Mouse (Mus musculus): Measurements from ENCODE around the gene Eif4ebp2. TPM values are rescaled to one million over a fixed set of nuclear protein-coding genes. Genes with fewer than 3 reads are reported as not detected.
"Not testable (repeated sequence)": the region's sequence is repeated elsewhere in the genome, so short reads cannot be mapped to it uniquely, and the experiment has no call there.

The Eif4ebp2 gene
- total RNA-seq, 2 experiments from 2014 or later: 100 to 110 TPM

DNA sequence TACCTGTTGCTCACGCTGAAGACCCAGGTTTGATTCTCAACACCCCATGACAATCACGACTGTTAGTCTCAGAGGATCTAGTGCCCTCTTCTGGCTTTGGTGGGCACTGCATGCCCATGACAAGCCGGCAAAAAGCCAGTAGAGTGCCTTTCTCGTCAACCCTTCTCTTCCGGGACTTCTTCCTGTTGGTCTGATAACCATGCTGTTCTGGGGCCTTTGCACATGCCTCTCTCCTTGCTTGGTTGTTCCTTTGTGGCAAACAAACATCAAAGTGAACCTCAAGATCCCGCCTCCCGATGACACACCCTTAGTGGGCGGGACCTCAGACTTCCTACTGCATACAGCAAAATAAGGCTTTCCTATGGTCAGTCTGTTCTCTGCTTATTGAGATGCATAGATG is 13.8 kb upstream of the Eif4ebp2 start:
- DNase-seq: no peak

DNA sequence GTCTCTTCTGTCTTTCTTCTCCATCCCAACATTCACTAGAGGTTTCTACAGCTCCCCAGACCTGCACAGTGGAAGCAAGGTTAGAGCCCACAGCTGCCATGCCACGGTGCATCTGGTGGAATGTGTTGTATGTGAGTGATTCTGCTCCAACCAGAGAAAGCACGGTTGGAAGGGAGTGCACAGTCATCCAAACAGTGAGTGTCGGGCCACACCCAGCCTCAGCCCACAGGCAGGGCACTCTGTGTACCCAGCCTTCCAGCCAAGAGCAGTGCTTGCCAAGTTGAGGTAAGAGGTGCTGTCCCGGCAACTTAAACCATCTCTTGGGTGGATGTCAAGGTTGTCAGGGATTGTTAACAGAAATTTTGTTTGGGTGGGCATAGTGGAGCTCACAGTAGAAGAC is 12.5 kb upstream of the Eif4ebp2 start:
- peak in 1 of 2 experiments; percentile 50 for DNase-seq

DNA sequence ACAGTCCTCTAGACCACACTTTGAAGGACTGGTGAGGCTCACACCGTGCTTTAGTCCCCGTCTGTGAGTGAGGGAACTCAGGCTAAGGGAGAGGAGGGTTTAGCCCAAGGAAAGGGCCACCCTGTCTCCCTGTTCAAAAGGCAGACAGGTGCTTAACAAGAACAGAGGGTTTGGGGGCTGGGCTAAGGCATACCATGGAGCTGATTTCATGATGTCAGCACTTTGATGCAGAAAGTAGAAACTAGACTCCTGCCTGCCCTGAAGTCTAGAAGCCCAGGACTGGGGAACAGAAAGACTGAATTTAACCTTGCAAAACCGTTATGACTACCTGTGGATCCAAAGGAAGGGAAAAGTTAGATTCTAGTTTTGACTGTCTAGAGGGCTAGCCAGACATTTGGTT is 4.7 kb upstream of the Eif4ebp2 start:
- DNase-seq: no peak

DNA sequence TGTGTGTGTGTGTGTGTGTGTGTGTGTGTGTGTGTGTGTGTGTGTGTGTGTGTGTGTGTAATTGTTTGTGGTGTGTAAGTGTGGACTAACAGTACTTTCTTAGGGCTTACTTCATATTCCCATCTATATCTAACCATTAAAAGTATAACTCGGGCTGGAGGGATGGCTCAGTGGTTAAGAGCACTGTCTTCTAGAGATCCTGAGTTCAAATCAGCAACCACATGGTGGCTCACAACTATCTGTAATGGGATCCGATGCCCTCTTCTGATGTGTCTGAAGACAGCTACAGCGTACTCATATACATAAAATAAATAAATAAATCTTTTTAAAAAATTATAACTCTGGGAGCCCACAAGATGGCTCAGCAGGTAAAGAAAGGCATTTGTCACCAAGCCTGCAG is 710 bp upstream of the Eif4ebp2 start:
- DNase-seq: not testable (repeated sequence)

DNA sequence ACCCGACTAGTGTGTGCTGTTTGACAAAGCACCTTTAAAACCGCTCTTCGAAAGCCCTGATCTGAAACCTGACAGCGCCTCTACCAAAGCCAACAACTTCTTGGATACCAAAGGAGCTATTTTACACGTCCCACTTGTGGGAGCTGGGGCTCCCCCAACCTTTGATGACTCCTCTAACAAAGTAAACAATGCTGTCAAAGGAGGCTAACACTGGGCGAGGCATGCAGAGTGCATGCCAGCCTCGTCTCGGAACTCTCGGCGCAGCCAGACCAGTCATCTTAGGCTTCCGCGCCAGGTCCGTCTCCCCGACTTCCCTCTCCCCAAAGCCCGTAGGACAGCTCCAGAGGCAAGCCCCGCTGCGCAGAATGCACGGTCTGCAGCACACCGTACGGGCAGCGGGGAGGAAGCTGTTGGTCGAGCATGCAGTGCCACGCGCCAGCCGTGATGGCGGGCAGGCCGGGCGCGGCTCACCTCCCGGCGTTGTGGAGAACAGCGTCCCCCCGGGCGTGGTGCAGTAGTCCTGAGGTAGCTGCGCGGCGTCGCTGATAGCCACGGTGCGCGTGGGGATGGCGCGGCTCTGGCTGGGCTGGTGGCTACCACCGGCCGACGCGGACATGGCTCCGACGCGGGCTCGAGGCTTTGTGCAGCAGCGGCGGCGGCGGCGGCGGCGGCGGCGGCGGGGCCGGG is 387 bp downstream of the Eif4ebp2 start:
- DNase-seq: peak; percentile 47 to 59

DNA sequence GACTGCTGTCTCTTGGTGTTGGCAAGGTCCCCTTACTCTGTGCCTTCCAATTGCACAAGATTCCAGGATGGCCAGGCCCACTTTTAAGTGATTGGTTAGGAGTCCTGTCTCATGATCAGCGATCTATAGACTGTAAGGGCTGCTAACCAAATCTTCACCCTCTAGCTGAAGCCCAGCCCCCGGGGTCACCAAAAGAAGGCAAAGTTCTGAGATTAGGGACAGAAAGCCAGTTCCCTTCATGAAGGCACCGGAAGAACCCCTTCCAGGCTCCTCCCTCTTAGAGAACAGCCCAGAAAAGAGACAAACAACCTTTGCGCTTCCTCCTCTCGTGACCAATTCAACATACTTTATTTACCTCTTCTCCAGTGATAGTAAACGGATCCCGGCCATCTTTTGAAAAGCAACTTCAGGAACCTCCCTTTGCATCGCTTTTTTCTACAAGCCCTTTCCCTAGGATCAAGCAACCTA is 964 bp downstream of the Eif4ebp2 start:
- peak; percentile 55 to 65 for DNase-seq

DNA sequence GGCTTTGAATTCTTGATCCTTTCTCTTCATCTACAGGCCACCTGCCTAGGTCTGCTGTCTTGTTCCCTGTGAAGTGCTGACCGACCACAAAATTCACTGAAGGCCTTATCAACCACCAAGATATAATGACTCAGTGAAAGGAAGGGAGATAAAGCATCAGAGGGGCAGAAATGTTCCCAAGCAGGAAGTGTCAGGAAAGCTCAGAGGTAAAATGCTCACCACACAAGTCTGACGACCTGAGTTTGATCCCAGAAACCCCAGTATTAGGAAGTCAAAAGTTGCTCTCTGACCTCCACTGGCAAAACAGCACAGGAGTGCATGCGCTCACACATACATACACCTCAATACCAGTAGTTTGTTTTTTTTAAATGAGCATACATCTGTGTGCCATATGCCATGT is 3.6 kb downstream of the Eif4ebp2 start:
- no peak for DNase-seq

DNA sequence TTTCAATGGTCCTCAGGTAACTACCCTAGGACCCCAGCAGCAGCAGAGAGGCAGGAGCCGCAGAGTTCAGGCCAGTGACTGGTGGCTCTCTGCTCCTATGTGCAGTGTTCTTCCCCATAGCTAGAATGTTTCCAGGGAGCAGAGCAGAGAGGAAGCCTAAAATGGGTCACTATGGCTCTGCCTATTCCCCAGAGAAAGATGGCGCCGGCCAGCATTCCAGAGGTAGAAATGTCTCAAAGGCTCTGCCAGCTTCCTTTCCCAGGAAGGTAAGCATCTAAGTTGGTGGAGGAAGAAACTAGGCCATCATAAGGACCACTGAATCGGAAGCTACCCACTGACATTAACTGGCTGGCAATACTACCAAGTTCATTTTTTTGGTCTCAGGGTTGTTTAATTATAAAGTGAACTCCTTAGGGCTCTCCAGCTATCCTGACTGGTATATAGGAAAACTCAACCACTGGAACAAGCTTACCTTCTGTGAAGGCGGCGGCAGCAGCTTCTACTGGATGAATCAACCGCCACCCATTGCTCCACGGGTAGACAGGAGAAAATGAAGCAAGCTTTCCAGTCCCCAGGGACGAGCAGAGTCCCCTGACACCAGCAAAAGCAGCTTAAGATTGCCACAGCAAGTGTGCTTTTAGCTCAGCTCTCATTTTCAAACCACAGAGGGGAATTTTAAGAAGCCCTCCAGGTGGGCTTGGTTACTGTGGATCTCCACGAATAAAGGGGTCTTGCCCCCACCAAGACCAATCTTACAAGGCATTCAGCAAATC is 4.7 kb downstream of the Eif4ebp2 start:
- DNase-seq: no peak

DNA sequence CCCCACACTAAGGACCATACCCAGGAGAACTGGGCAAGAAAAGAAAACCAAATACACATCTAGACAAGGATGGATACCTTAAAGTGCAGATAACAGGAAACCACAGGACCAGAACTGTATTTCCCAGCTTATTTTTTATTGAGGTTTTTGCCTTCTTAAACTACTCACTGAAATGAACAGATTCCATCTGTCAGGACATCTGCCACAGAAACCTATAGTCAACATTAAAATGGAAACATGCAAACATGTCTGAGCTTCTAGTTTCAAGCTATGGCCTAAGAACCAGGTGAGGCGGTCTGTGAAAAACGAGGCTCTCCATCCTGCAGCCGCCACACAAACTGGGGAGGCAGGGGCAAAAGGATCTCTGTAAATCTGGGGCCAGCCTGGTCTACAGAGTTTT is 7.4 kb downstream of the Eif4ebp2 start:
- DNase-seq: no peak

DNA sequence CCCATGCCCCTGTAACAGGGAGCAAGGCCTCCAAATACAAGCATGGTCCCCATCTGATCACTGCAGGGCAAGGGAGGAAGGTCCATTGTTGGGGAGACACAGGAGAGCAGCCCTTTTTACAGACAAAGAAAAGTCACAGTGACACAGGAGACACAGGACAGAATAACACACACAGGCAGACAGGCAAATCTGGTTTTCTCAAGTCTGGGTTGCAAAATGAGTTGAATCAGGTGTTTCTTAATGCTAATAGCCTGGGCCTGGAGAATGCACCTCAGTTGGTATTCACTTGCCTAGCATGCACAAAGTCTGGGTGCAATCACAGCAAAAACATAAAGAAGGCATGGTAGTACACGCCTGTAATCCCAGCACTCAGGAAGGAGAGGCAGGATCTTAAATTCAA is 8.6 kb downstream of the Eif4ebp2 start:
- no peak for DNase-seq

DNA sequence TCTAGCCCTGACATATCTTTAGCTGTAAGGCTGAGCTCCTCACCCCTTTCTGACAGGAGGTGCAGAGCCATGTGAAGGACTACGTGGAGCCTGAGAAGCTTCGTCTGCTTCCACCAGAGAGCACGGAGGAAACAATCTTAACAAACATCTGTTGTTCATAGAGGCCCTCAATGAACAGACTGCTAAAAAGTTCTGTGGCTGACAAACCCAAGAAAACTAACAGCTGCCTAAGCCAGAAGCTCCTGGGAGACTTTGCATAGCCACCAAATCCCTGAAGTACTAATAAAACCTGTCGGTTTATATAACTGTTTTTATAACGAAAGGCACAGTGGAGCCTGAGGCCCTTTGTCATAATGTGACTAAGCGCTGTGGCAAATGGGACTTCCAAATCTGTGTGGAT is 9.0 kb downstream of the Eif4ebp2 start:
- DNase-seq: no peak

DNA sequence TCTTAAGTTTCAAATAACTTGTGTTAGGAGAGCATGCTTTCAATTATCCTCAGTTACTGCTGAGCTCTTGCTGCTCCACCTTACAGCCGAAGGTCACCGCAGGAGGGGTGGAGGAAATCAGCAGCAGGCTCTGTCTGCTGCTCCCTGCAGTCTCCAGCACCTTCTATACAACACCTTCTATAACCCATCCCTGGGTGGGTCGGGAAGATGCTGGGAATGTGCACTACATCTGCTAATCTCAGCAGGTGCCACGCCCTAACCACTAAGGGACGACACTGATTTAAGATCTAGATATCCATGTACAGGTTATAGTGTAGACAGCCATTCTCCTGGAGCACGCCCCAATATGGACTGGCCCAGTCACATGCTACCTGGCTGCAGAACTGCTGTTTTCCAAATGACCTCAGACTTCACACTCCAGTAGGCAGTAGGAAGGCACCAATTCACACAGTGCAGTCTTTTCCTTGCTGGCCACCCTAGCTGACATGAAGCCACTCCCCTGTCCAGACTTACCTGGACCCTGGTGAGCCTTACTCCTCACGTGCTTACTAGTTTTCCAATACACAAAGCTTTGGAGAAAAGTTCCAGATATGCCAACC is 12.2 kb downstream of the Eif4ebp2 start:
- no peak for DNase-seq

DNA sequence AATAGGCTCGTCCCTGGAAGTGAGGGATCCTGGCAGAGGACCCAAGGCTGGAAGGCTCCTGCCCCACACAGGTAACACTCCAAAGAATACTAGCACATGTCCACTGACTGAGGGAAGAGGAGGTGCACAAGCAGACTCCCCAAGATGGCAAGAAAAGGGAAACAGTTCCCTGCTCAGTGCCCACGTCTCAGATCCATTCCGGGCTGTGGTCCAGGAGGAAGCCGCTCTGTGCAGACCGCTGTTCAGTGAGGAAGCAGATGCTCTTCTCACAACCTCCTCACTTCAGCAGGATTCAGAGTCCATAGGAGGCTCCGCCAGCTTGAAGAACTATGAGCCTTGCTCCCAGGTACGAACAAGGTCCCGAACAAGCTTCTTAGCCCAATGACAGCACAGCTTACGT is 21.1 kb downstream of the Eif4ebp2 start:
- DNase-seq: no peak

DNA sequence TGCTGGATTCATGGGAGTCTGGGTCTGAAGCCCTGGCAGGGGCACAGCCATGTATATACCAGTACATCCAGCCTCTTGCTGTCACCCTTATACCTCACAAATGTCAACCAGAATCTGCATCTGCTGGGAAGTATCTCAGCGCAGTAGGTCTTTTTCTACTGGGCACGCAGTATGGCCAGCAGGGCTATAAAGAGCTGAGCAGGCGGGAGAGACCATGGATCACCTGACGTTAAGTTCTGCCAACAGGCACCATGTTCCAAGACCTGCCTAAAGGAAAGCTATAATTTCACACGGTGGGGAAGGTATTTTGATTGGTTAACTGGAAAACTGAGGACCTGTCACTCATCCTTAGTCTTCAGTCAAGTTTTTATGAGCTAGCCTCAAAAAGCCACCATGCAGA is 23.4 kb downstream of the Eif4ebp2 start:
- DNase-seq: no peak

DNA sequence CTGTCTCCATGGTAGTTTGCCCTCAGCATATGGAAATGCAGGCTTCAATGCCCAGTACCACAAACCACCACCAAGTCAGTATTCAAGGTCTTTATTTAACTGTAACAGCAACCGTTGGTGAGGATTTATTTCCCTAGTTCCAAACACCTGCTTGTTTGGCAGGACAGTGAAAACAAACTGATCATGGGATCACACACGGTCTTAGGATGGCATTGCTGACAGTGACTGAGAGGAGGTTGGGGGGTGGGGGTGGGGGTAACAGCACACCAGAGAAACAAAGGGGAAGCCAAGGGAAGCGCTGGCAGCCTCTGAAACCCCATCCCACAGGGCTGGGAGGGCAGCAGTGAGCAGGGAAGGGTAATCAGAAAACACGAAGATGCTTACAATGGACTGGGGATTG is 24.0 kb downstream of the Eif4ebp2 start:
- no peak for DNase-seq

DNA sequence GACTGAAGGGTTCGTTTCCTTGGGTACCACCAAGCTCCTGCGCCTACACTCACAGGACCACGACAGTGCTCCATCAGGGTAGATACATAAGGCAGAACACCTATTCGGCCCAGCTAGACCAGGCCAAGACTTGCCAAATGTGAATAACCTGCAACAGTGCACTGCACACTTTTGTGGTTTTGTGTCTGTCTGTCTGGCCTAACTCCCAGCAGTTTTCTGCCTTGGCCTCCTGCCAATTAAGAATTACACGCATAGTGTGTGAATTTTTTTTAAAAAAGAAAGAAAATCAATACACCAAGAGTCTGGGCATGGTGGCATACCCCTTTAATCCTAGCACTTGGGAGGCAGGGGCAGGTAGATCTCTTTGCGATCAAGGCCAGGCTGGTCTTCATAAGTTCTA is 24.5 kb downstream of the Eif4ebp2 start:
- no peak for DNase-seq

DNA sequence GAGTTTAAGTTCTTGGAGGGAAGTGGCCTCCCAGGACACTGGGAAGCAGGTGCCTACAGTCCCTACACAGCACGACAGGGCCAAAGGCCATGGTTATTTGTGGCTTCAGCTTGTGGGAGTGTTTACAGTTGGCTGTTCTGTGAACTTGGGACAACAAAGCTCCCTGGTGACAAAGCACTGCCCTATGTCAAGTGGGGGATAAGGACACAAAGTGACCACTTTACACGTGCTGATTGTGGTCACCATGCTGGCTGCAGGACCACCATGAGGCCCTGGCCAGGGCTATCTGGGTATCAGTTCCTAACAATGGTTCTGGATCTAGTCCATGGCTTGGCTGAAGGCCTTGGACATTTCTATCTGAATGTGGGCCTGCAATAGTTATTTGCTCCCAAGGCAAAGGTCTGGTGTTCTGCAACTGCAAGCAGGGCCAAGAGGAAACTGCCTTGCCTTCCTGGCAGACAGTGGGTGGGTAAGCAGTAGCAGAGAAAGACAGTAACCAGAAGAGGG is 26.2 kb downstream of the Eif4ebp2 start:
- peak; percentile 27 to 36 for DNase-seq

DNA sequence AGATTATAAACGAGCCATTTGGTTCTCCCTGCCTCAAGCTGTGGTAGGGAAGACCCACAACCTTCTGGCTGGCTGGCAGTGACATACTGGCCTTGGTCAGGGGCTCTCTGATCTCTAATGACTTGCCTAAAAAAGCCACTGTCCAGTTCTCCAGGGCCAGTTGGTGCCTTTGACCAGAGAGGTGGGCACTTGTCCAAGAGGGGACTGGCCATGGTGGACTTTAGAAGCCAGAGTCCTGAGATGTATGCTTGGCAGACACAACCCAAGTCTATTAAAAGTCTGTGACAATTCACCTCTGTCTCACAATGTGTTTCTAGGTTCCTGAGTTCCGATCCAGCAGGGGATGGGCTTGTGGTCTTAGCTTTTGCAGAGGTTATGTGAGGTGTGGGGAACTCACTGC is 27.4 kb downstream of the Eif4ebp2 start:
- DNase-seq: peak in 1 of 2 experiments; percentile 27

DNA sequence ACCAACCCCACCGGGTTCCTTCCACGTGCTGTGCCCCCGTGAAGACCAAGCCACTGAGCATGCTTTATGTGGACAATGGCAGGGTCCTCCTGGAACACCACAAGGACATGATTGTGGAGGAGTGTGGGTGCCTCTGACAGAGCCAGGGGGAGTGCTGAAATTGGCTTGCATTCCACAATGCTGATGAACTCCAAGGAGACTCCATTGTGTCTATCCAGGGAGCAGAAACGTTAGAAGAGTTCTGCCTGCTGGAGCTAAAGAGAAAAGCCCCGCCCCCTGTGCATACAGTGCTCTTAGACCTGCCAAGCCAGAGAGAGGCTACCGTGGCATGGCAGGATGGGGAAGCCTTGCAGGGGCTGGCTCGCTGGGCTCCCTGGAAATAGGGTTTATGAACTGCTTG is 28.0 kb downstream of the Eif4ebp2 start:
- peak in 1 of 2 experiments; percentile 33 for DNase-seq

DNA sequence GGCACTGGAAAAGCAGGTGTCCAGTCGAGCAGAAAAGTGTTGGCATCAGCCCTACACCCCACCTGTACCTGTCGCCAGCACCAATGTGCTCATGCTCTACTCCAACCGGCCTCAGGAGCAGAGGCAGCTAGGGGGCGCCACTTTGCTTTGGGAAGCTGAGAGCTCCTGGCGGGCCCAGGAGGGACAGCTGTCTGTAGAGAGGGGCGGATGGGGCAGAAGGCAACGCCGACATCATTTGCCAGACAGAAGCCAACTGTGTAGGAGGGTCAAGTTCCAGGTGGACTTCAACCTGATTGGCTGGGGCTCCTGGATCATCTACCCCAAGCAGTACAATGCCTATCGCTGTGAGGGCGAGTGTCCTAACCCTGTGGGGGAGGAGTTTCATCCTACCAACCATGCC is 29.2 kb downstream of the Eif4ebp2 start:
- peak; percentile 49 to 68 for DNase-seq

DNA sequence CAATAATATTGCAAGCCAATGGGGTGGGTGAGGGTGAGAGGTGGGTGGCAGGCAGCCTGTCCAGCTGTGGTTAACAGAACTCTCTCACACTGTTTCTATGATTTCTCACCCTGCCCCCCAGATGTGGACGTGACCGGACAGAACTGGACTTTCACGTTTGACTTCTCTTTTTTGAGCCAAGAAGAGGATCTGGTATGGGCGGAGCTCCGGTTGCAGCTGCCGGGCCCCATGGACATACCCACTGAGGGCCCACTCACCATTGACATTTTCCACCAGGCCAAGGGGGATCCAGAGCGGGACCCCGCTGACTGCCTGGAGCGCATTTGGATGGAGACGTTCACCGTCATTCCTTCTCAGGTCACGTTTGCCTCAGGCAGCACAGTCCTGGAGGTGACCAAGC is 29.6 kb downstream of the Eif4ebp2 start:
- DNase-seq: no peak

DNA sequence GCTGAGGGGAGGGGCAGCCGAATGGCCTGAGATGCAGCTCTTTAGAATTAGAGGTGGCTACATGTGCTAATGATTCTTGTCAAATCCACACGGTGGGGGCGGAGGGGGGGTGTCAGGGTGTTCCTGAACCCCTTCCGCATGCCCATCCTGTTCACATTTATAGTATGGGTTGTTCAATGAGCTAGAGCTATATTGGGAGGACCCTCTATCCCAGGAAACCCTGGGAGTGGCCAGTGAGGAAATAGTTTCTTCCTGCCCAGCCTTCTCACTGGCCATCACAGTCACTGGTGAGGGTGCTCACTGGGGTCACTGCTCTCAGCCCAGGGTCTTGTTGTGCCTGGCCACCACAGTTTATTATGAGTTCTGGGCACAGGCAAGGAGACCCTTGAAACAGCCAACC is 32.5 kb downstream of the Eif4ebp2 start:
- no peak for DNase-seq

DNA sequence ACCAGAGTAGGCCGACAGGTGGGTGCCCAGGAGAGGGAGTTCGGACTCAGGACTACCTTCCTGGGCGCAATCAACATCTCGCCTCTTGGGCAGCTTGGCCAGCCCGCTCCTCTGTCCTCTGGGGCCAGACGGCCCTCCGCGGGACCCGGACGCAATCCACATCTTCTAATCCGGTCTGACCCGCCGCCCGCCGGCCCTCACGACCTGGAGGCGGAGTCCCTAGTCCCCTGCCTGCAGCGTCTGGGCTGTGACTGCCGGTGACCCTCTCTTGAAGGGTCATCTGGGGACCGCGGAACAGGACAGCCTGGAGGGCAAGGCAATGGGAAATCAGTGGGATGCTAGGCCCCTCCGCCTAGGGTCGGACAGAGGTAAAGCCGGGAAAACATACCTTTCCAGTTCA is 33.3 kb downstream of the Eif4ebp2 start:
- DNase-seq: no peak

All from adrenal gland, postnatal 36 days (tissue).